Mouse (Mus musculus) kidney, embryonic 14.5 days (tissue): ENCODE data around the gene Pkd2l1. TPM values are rescaled to one million over a fixed set of nuclear protein-coding genes. Genes with fewer than 3 reads are reported as not detected.

ENCODE experiments used
- ATAC-seq: fragments of 200-750 bp; cut with Nextera tagmentation; 2 replicates; pipeline ENCODE4 v1.8.0; 2017; ENCODE audit warnings: moderate number of reproducible peaks, mild to moderate bottlenecking, moderate TSS enrichment, moderate library complexity; ENCODE audit not compliant: low FRiP score, low TSS enrichment
- H3K27ac ChIP-seq: fragments of 300-500 bp; sonication (generic); 2 replicates; pipeline ENCODE4 v1.5.1; 2014; ENCODE audit warnings: low read depth, mild to moderate bottlenecking, low read length, moderate library complexity, mixed read lengths
- H3K27me3 ChIP-seq: fragments of 300-500 bp; sonication (generic); 2 replicates; pipeline ENCODE4 v1.6.1; 2014; ENCODE audit warnings: mild to moderate bottlenecking, low read length; ENCODE audit not compliant: control insufficient read depth, insufficient read depth
- H3K36me3 ChIP-seq: fragments of 300-500 bp; sonication (generic); 2 replicates; pipeline ENCODE4 v1.6.1; 2014; ENCODE audit warnings: low read length, mixed read lengths; ENCODE audit not compliant: control insufficient read depth, insufficient read depth
- H3K4me1 ChIP-seq: fragments of 300-500 bp; sonication (generic); 2 replicates; pipeline ENCODE4 v1.6.1; 2014; ENCODE audit warnings: low read length, mixed read lengths; ENCODE audit not compliant: control insufficient read depth, insufficient read depth
- H3K4me2 ChIP-seq: fragments of 300-500 bp; sonication (generic); replicated peaks from 2 replicates; pipeline ENCODE4 v1.6.1; 2014; ENCODE audit warnings: low read depth, mild to moderate bottlenecking, low read length
- H3K4me3 ChIP-seq: fragments of 300-500 bp; sonication (generic); 2 replicates; pipeline ENCODE4 v1.5.1; 2014; ENCODE audit warnings: mild to moderate bottlenecking, low read length
- H3K9ac ChIP-seq: fragments of 300-500 bp; sonication (generic); 2 replicates; pipeline ENCODE4 v1.6.1; 2014; ENCODE audit warnings: low read depth, mild to moderate bottlenecking, low read length, moderate library complexity
- H3K9me3 ChIP-seq: fragments of 300-500 bp; sonication (generic); 2 replicates; pipeline ENCODE4 v1.6.1; 2016; ENCODE audit warnings: low read length; ENCODE audit not compliant: control insufficient read depth
- WGBS: fragments of 180-500 bp; shearing (Covaris S2); extraction: QIAGEN DNeasy Blood & Tissue Kit; methylation state at CpG from one replicate; pipeline ENCODE4 v1.1.7; 2014; 5-methylcytosine and 5-hydroxymethylcytosine counted together
- polyA plus RNA-seq: library from polyadenylated mRNA; unstranded; fragments of >200 nt; fragmentation: Nextera tagmentation; extraction: Ambion mirVana; gene quantifications from 2 replicates; pipeline ENCODE4 v1.2.1, GENCODE M21; 2014

The Pkd2l1 gene
- polyA plus RNA-seq = 0.06 TPM in 1 of 2 replicates, not detected in the other

DNA sequence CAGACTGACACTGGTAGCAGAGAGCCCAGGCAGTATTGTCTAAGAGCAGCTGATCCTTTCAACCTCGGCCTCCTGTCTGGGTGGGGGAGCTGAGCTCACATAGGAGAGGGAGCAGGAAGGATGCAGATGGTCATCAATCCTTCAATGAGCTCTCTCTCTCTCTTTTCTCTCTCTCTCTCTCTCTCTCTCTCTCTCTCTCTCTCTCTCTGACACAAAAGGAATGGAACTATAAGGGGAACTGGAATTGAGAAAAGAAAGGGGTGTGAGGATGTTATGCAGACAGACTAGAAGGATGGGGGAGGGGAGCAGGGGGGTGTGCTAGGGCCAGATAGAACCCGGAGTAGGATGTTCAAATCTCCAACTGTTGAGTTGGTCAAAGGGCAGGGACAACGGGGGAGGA, at the start of gene Pkd2l1:
Gene Pkd2l1 (minus strand): TSS at position 101 of the 400 bp plus-strand sequence.
- no peaks in the 10 kb centered on the region for H3K9me3 ChIP-seq
- no peaks in the 10 kb centered on the region for H3K36me3 ChIP-seq
- no peak within 1 kb of the TSS for H3K9ac ChIP-seq
- ATAC-seq = no peak
- no peaks in the 10 kb centered on the region for H3K4me1 ChIP-seq
- WGBS = 45% methylated on average over 3 of the region's 3 CpGs
- no peak within 1 kb of the TSS for H3K4me3 ChIP-seq
- H3K4me2 ChIP-seq = no peak within 1 kb of the TSS
- H3K27ac ChIP-seq = no peak within 1 kb of the TSS
- no peaks in the 10 kb centered on the region for H3K27me3 ChIP-seq

- H3K4me1 ChIP-seq = no peaks in the 10 kb centered on the region
- ATAC-seq = no peak
- no peaks in the 10 kb centered on the region for H3K27me3 ChIP-seq
- no peaks in the 10 kb centered on the region for H3K9me3 ChIP-seq
- no peak overlapping the region for H3K27ac ChIP-seq
- 81% methylated on average over 2 of the region's 2 CpGs for WGBS
- no peak overlapping the region for H3K4me2 ChIP-seq
- H3K36me3 ChIP-seq = no peaks in the 10 kb centered on the region
- no peak overlapping the region for H3K4me3 ChIP-seq
- no peak overlapping the region for H3K9ac ChIP-seq
Measured at GRCm38 (mm10) chr19:44238906-44239305, 46.7 kb upstream of the Pkd2l1 start.

- no peak overlapping the region for H3K27ac ChIP-seq
- WGBS = 20% methylated on average over 19 of the region's 19 CpGs
- H3K9ac ChIP-seq = no peak overlapping the region
- ATAC-seq = no peak
- H3K36me3 ChIP-seq = no peaks in the 10 kb centered on the region
- H3K4me3 ChIP-seq = peak overlapping the region; percentile 16; the same call in 1 of the 2 replicates
- no peaks in the 10 kb centered on the region for H3K9me3 ChIP-seq
- no peaks in the 10 kb centered on the region for H3K27me3 ChIP-seq
- H3K4me1 ChIP-seq = no peaks in the 10 kb centered on the region
- H3K4me2 ChIP-seq = peak overlapping the region; percentile 29
Measured at GRCm38 (mm10) chr19:44237471-44238006, 45.3 kb upstream of the Pkd2l1 start.

GRCm38 (mm10) chr19:44231608-44232151, 39.4 kb upstream of the Pkd2l1 start:
- Histone ChIP-seq H3K27ac (no peak overlapping the region), H3K9ac (no peak overlapping the region), H3K4me2 (no peak overlapping the region), H3K36me3 (no peaks in the 10 kb centered on the region), H3K9me3 (no peaks in the 10 kb centered on the region), H3K27me3 (no peaks in the 10 kb centered on the region), H3K4me1 (no peaks in the 10 kb centered on the region), H3K4me3 (no peak overlapping the region)
- no peak for ATAC-seq
- WGBS = 93% methylated on average over 4 of the region's 4 CpGs

GRCm38 (mm10) chr19:44230212-44230611, 38.0 kb upstream of the Pkd2l1 start:
- 75% methylated on average over 3 of the region's 3 CpGs for WGBS
- ATAC-seq = no peak
- H3K27me3 ChIP-seq = no peaks in the 10 kb centered on the region
- no peaks in the 10 kb centered on the region for H3K36me3 ChIP-seq
- H3K9me3 ChIP-seq = no peaks in the 10 kb centered on the region
- no peak overlapping the region for H3K9ac ChIP-seq
- no peak overlapping the region for H3K4me3 ChIP-seq
- no peak overlapping the region for H3K4me2 ChIP-seq
- H3K4me1 ChIP-seq = no peaks in the 10 kb centered on the region
- no peak overlapping the region for H3K27ac ChIP-seq

- Histone ChIP-seq H3K27ac (no peak overlapping the region), H3K9me3 (no peaks in the 10 kb centered on the region), H3K4me3 (no peak overlapping the region), H3K36me3 (no peaks in the 10 kb centered on the region), H3K4me1 (no peaks in the 10 kb centered on the region), H3K4me2 (no peak overlapping the region), H3K27me3 (no peaks in the 10 kb centered on the region), H3K9ac (no peak overlapping the region)
- ATAC-seq = no peak
- WGBS = 71% methylated on average over 2 of the region's 2 CpGs
Measured at GRCm38 (mm10) chr19:44229776-44230175, 37.5 kb upstream of the Pkd2l1 start.

- no peak overlapping the region for H3K27ac ChIP-seq
- 90% methylated on average over 5 of the region's 5 CpGs for WGBS
- H3K4me1 ChIP-seq = no peaks in the 10 kb centered on the region
- no peak overlapping the region for H3K4me3 ChIP-seq
- H3K27me3 ChIP-seq = no peaks in the 10 kb centered on the region
- H3K9ac ChIP-seq = no peak overlapping the region
- ATAC-seq = no peak
- H3K36me3 ChIP-seq = no peaks in the 10 kb centered on the region
- no peak overlapping the region for H3K4me2 ChIP-seq
- no peaks in the 10 kb centered on the region for H3K9me3 ChIP-seq
Measured at GRCm38 (mm10) chr19:44225728-44226127, 33.5 kb upstream of the Pkd2l1 start.

- no peaks in the 10 kb centered on the region for H3K27me3 ChIP-seq
- no peak overlapping the region for H3K9ac ChIP-seq
- ATAC-seq = no peak
- no peaks in the 10 kb centered on the region for H3K36me3 ChIP-seq
- H3K9me3 ChIP-seq = no peaks in the 10 kb centered on the region
- WGBS = 70% methylated on average over 3 of the region's 3 CpGs
- no peak overlapping the region for H3K4me2 ChIP-seq
- no peak overlapping the region for H3K27ac ChIP-seq
- H3K4me1 ChIP-seq = no peaks in the 10 kb centered on the region
- no peak overlapping the region for H3K4me3 ChIP-seq
Measured at GRCm38 (mm10) chr19:44217958-44218525, 25.8 kb upstream of the Pkd2l1 start.

GRCm38 (mm10) chr19:44215255-44215654, 23.0 kb upstream of the Pkd2l1 start:
- Histone ChIP-seq H3K4me3 (no peak overlapping the region), H3K9ac (no peak overlapping the region), H3K27me3 (no peaks in the 10 kb centered on the region), H3K36me3 (no peaks in the 10 kb centered on the region), H3K9me3 (no peaks in the 10 kb centered on the region), H3K4me1 (no peaks in the 10 kb centered on the region), H3K27ac (no peak overlapping the region), H3K4me2 (no peak overlapping the region)
- WGBS = 71% methylated on average over 12 of the region's 12 CpGs
- no peak for ATAC-seq
